Mouse (Mus musculus): ENCODE data around the gene Lamc1. TPM values are rescaled to one million over a fixed set of nuclear protein-coding genes. Genes with fewer than 3 reads are reported as not detected.
A peak's percentile ranks its signal among the peaks of the same experiment; 100 is the strongest.

Lamc1 gene
- 93.8 TPM for polyA plus RNA-seq (2021)

- ChIA-PET POLR2A (interaction anchor here (1.0 to 1.2 kb wide), 2 partner anchors 16 to 39 kb away, joined by 5 to 6 read pairs; no protein-coding TSS in a partner anchor), CTCF (interaction anchor here (0.6 kb wide), 1 partner anchor 17 kb away, joined by 3 read pairs; no protein-coding TSS in a partner anchor)
- peak; percentile 64 for DNase-seq (ENCODE audit: low read depth, low spot score)
- ATAC-seq = peak; percentile 88
- no peaks in the 10 kb centered on the region for H3K27me3 ChIP-seq
- in situ Hi-C loops (cut with MboI; ENCODE audit: low pct_unique_long_range_greater_than_20kb) = loop anchor here (5.0 to 10.0 kb wide), 2 partner anchors 78 to 205 kb away; no protein-coding TSS in a partner anchor
- TF ChIP-seq CTCF (IDR thresholded peaks at IDR 0.05) = no peak
These were observed at the start of gene Lamc1 for GRCm38 (mm10) chr1:153332444-153333295. Lamc1 (minus strand) TSS chr1:153332786.

DNA sequence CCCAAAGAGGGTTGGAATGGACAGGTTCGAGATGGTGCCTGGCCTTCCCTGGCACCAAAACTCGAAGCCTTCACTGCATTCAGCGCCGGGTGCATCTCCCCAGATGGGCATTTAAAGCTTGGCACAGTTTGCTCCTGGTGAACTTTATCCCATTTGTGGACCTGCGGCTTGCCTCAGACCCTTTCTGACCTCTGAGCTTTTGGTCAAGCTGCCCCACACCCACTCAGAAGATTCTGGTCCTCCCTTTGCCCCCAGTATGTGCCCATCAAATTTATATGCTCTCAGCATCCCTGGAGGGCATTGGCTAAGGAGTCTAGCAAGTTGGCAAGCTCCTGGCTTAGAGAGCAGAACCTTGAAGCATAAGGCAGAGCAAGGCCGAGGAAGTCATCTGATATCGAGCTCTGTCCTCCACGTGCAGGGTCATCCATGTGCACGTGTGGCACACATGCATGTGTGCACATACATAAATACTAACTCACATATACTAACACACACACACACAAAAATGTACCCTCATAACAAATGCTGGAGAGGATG lies 48.2 kb upstream of the Lamc1 start:
- ChIA-PET CTCF (no interaction called here), POLR2A (no interaction called here)
- H3K27me3 ChIP-seq = no peaks in the 10 kb centered on the region
- no peak for ATAC-seq
- no peak for DNase-seq (ENCODE audit: low read depth, low spot score)
- in situ Hi-C loops (cut with MboI; ENCODE audit: low pct_unique_long_range_greater_than_20kb) = loop anchor here (10.0 kb wide), 2 partner anchors 286 to 596 kb away; no protein-coding TSS in a partner anchor
- no peak for TF ChIP-seq CTCF (IDR thresholded peaks at IDR 0.05)

DNA sequence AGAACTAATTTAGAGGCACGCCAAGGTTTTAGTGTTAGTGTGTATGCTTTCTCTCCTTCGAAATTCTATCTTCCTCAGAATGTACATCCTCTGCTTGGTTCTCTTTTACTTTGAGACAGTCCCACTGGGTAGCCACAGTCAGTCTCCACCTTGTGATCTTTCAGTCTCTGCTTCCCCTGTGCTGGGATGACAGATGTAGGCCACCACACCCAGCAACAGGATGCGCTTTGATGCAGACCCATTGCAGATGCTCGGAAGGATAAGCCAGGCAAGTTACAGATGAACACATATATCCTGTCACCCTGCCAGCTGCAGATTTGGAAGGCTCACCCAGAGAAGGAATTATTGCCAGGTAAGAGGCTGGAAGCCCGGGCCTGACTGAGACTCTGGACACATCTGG lies 47.2 kb upstream of the Lamc1 start:
- in situ Hi-C loops (cut with MboI; ENCODE audit: low pct_unique_long_range_greater_than_20kb) = loop anchor here (10.0 kb wide), 2 partner anchors 285 to 595 kb away; no protein-coding TSS in a partner anchor
- CTCF ChIA-PET = no interaction called here
- ATAC-seq = no peak

DNA sequence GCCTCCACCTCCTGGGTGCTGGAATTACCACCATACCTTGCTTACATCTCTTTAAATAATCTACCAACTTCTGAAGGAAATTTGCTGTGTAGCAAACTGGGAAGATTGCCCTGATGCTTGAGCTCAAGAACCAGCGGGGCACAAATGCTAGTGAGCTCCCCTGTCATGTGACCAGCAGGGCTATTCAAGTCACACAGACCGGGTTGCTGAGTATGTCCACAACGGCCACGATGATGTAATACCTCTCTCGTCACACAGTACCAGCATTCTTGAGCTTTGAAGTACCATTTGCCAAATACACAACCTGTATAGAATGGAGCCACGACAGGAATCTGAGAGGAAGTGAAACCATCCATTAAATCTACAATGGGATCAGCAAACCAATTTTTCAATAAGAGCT lies 46.0 kb upstream of the Lamc1 start:
- CTCF ChIA-PET = interaction anchor here (0.7 to 1.4 kb wide), 4 partner anchors 10 to 285 kb away, joined by 3 to 4 read pairs (median 3); no protein-coding TSS in a partner anchor
- TF ChIP-seq CTCF (IDR thresholded peaks at IDR 0.05) = no peak
- DNase-seq (ENCODE audit: low read depth, low spot score) (no peak), ATAC-seq (no peak)
- POLR2A ChIA-PET = no interaction called here
- no peaks in the 10 kb centered on the region for H3K27me3 ChIP-seq
- in situ Hi-C loops (cut with MboI; ENCODE audit: low pct_unique_long_range_greater_than_20kb) = no loop called here

More for the DNA sequence above, 47.2 kb upstream of the Lamc1 start:
- POLR2A ChIA-PET = no interaction called here
- no peak for DNase-seq (ENCODE audit: low read depth, low spot score)
- no peak for TF ChIP-seq CTCF (IDR thresholded peaks at IDR 0.05)
- no peaks in the 10 kb centered on the region for H3K27me3 ChIP-seq

GRCm38 (mm10) chr1:153376446-153376845 lies 43.9 kb upstream of the Lamc1 start:
- in situ Hi-C loops (cut with MboI; ENCODE audit: low pct_unique_long_range_greater_than_20kb) = no loop called here
- CTCF ChIA-PET = no interaction called here
- no peak for ATAC-seq
- DNase-seq (ENCODE audit: low read depth, low spot score) = no peak
- POLR2A ChIA-PET = no interaction called here
- TF ChIP-seq CTCF (IDR thresholded peaks at IDR 0.05) = no peak
- H3K27me3 ChIP-seq = no peaks in the 10 kb centered on the region

- no peak for DNase-seq (ENCODE audit: low read depth, low spot score)
- TF ChIP-seq CTCF (IDR thresholded peaks at IDR 0.05) = no peak
- H3K27me3 ChIP-seq = no peaks in the 10 kb centered on the region
- no peak for ATAC-seq
- CTCF ChIA-PET = no interaction called here
- in situ Hi-C loops (cut with MboI; ENCODE audit: low pct_unique_long_range_greater_than_20kb) = no loop called here
- POLR2A ChIA-PET = no interaction called here
These were observed 41.5 kb upstream of the Lamc1 start for GRCm38 (mm10) chr1:153374136-153374535.

GRCm38 (mm10) chr1:153371846-153372245 lies 39.3 kb upstream of the Lamc1 start:
- ChIA-PET POLR2A (interaction anchor here (1.2 kb wide), 1 partner anchor 40 kb away, joined by 6 read pairs; the partner anchor contains the start of gene Lamc1), CTCF (no interaction called here)
- in situ Hi-C loops (cut with MboI; ENCODE audit: low pct_unique_long_range_greater_than_20kb) = no loop called here
- DNase-seq (ENCODE audit: low read depth, low spot score) (no peak), ATAC-seq (no peak)
- H3K27me3 ChIP-seq = no peaks in the 10 kb centered on the region
- TF ChIP-seq CTCF (IDR thresholded peaks at IDR 0.05) = no peak

- in situ Hi-C loops (cut with MboI; ENCODE audit: low pct_unique_long_range_greater_than_20kb) = no loop called here
- ChIA-PET POLR2A (no interaction called here), CTCF (interaction anchor here (1.3 to 1.6 kb wide), 2 partner anchors 10 to 14 kb away, joined by 3 to 4 read pairs; no protein-coding TSS in a partner anchor)
- H3K27me3 ChIP-seq = no peaks in the 10 kb centered on the region
- DNase-seq (ENCODE audit: low read depth, low spot score) = no peak
- TF ChIP-seq CTCF (IDR thresholded peaks at IDR 0.05) = no peak
- ATAC-seq = no peak
These were observed 36.4 kb upstream of the Lamc1 start for GRCm38 (mm10) chr1:153369011-153369410.

GRCm38 (mm10) chr1:153367048-153367447 lies 34.5 kb upstream of the Lamc1 start:
- no peak for ATAC-seq
- POLR2A ChIA-PET = no interaction called here

GRCm38 (mm10) chr1:153361926-153362325 lies 29.3 kb upstream of the Lamc1 start:
- ChIA-PET CTCF (no interaction called here), POLR2A (no interaction called here)
- in situ Hi-C loops (cut with MboI; ENCODE audit: low pct_unique_long_range_greater_than_20kb) = no loop called here
- DNase-seq (ENCODE audit: low read depth, low spot score) (no peak), ATAC-seq (no peak)
- TF ChIP-seq CTCF (IDR thresholded peaks at IDR 0.05) = no peak
- no peaks in the 10 kb centered on the region for H3K27me3 ChIP-seq

More at GRCm38 (mm10) chr1:153367048-153367447, 34.5 kb upstream of the Lamc1 start:
- H3K27me3 ChIP-seq = no peaks in the 10 kb centered on the region
- CTCF ChIA-PET = interaction anchor here (1.0 to 1.7 kb wide), 2 partner anchors 10 to 43 kb away, joined by 3 to 4 read pairs; no protein-coding TSS in a partner anchor
- no peak for DNase-seq (ENCODE audit: low read depth, low spot score)
- in situ Hi-C loops (cut with MboI; ENCODE audit: low pct_unique_long_range_greater_than_20kb) = no loop called here
- TF ChIP-seq CTCF (IDR thresholded peaks at IDR 0.05) = no peak

DNA sequence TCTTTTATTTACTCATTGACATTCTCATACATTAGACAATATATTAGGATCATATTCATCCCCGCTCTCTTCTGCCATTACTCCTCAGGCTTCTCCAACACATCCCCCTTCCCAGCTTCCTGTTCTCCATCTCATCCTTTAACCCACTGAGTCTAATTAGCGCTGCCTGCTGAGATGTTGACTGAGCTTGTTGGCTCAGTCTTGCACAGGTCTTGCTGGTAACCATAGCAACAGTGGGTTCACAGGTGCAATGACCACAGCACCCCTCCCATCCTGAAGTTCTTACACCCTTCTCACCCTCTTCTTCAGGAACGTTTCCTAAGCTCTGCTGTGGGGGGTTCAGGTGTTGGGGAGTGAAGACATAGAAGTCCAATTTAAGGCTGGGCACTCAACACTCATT lies 28.0 kb upstream of the Lamc1 start:
- DNase-seq (ENCODE audit: low read depth, low spot score) = no peak

More for the DNA sequence above, 28.0 kb upstream of the Lamc1 start:
- no peak for ATAC-seq
- in situ Hi-C loops (cut with MboI; ENCODE audit: low pct_unique_long_range_greater_than_20kb) = no loop called here
- POLR2A ChIA-PET = no interaction called here
- CTCF ChIA-PET = interaction anchor here (1.6 kb wide), 1 partner anchor 10 kb away, joined by 4 read pairs; no protein-coding TSS in a partner anchor
- H3K27me3 ChIP-seq = no peaks in the 10 kb centered on the region
- no peak for TF ChIP-seq CTCF (IDR thresholded peaks at IDR 0.05)
